Mouse (Mus musculus): ENCODE measurements around the gene Tigd4. TPM values are rescaled to one million over a fixed set of nuclear protein-coding genes. Genes with fewer than 3 reads are reported as not detected.
A peak's percentile ranks its signal among the peaks of the same experiment; 100 is the strongest.
"Not testable (repeated sequence)": the region's sequence is repeated elsewhere in the genome, so short reads cannot be mapped to it uniquely, and the experiment has no call there.

The Tigd4 gene
- polyA plus RNA-seq (2014; fragmentation: Nextera tagmentation; extraction: Ambion mirVana) = not detected in 2 replicates

DNA sequence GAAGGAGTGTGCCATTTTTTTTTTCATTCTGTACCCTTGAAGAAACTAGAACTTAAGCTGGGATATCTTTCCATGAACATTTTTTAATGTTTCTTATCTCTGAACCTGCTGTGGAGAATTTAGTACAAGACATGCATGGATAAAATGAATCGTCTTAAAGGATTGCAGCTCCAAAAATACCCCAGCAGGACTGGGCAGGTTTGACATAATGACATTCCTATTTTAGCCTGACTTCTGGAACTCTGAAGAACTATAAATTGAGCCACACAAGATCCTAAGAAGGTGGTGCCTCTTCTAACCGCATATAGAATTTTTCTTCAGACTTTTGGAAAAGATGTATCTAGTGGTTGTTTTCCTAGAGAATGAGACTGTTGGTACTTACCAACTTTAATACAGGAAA lies at the start of gene Tigd4:
Tigd4 (plus strand) TSS at position 301 of the 400 bp plus-strand sequence.
- WGBS = 92% methylated on average over 2 of the region's 2 CpGs
- ATAC-seq (ENCODE audit: low FRiP score) (no peak), DNase-seq (ENCODE audit: low spot score, missing footprints) (no peak)
- no peaks in the 10 kb centered on the region for H3K36me3 ChIP-seq (ENCODE audit: control insufficient read depth, insufficient read depth, low read length)
- no peak within 1 kb of the TSS for H3K9ac ChIP-seq (ENCODE audit: low read length)
- no peak within 1 kb of the TSS for H3K4me3 ChIP-seq (ENCODE audit: low read depth, low read length)
- no peaks in the 10 kb centered on the region for H3K27me3 ChIP-seq (ENCODE audit: control insufficient read depth, insufficient read depth, low read length)
- H3K4me1 ChIP-seq (ENCODE audit: control insufficient read depth, insufficient read depth, low read length) = peaks cover 6% of the 10 kb centered on the region; the same call in 1 of the 2 replicates
- H3K9me3 ChIP-seq (ENCODE audit: control insufficient read depth, low read length) = no peaks in the 10 kb centered on the region
- no peak within 1 kb of the TSS for H3K27ac ChIP-seq (ENCODE audit: low read depth, low read length)
- no peak within 1 kb of the TSS for H3K4me2 ChIP-seq

DNA sequence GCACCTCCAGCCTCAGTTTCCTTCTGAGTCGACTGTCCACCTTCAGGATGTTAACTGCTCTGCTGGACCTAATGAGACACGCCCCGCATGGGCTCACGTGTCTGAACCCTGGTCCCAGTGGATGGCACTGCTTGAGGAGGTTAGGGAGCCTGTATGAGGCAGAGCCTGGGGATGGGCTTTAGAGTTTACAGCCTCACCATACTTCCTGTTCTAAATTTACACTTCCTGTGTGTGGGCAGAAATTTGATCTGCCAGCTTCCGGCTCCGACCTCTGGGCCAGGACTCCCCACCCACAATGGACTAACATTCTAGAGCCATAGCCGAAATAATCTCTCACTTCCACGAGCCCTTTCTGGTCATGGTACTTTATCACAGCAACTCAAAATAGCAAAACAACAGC lies 46.2 kb upstream of the Tigd4 start:
- ATAC-seq (ENCODE audit: low FRiP score) = no peak
- no peaks in the 10 kb centered on the region for H3K4me1 ChIP-seq (ENCODE audit: control insufficient read depth, insufficient read depth, low read length)
- no peak overlapping the region for H3K9ac ChIP-seq (ENCODE audit: low read length)
- H3K27me3 ChIP-seq (ENCODE audit: control insufficient read depth, insufficient read depth, low read length) = no peaks in the 10 kb centered on the region
- H3K27ac ChIP-seq (ENCODE audit: low read depth, low read length) = no peak overlapping the region
- no peak overlapping the region for H3K4me2 ChIP-seq
- no peak for DNase-seq (ENCODE audit: low spot score, missing footprints)
- no peaks in the 10 kb centered on the region for H3K36me3 ChIP-seq (ENCODE audit: control insufficient read depth, insufficient read depth, low read length)
- WGBS = 81% methylated on average over 8 of the region's 8 CpGs
- no peak overlapping the region for H3K4me3 ChIP-seq (ENCODE audit: low read depth, low read length)
- no peaks in the 10 kb centered on the region for H3K9me3 ChIP-seq (ENCODE audit: control insufficient read depth, low read length)

DNA sequence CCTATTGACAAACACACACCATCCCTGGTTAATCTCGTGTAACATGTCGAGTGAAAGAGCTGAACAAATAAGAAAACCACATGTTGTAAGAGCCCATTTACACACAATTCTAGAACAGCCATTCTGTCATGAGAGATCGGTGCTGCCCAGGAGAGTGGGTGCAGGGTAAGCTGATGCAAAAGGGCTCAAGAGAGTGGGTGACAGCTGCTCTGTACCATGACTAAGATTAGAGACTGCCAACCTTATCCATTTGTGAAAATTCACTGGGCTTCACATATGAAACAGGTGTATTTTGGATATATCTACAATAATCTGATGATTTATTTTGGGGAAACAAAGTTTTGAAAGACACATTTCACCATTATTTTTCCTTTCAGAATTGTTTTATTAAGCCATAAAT lies 37.6 kb upstream of the Tigd4 start:
- no peaks in the 10 kb centered on the region for H3K4me1 ChIP-seq (ENCODE audit: control insufficient read depth, insufficient read depth, low read length)
- no peak overlapping the region for H3K9ac ChIP-seq (ENCODE audit: low read length)
- no peak overlapping the region for H3K4me3 ChIP-seq (ENCODE audit: low read depth, low read length)
- 87% methylated on average over 3 of the region's 3 CpGs for WGBS
- DNase-seq (ENCODE audit: low spot score, missing footprints) = no peak
- ATAC-seq (ENCODE audit: low FRiP score) = no peak
- H3K9me3 ChIP-seq (ENCODE audit: control insufficient read depth, low read length) = no peaks in the 10 kb centered on the region
- H3K4me2 ChIP-seq = no peak overlapping the region
- H3K36me3 ChIP-seq (ENCODE audit: control insufficient read depth, insufficient read depth, low read length) = no peaks in the 10 kb centered on the region
- no peaks in the 10 kb centered on the region for H3K27me3 ChIP-seq (ENCODE audit: control insufficient read depth, insufficient read depth, low read length)
- H3K27ac ChIP-seq (ENCODE audit: low read depth, low read length) = no peak overlapping the region

DNA sequence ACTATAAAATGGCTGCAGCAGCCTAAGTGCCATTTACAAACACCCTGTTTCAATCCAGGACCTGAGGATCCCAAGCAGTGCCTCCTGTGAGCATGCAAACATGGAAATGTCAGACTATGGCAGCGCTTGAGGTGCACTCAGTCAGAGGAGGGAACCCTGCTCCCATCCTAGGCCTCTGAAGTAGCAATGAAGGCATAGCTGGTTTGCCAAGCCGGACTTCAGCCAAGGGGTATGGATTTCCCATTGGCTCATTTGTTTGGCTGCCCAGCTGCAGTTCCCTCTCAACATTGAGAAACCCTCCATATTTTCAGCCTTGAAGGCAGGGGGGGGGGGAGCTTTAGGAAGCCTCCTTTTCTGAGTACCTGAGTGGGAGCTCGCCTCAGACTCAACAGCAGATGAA lies 35.1 kb upstream of the Tigd4 start:
- H3K9ac ChIP-seq (ENCODE audit: low read length) = no peak overlapping the region
- H3K27ac ChIP-seq (ENCODE audit: low read depth, low read length) = no peak overlapping the region
- H3K4me1 ChIP-seq (ENCODE audit: control insufficient read depth, insufficient read depth, low read length) = no peaks in the 10 kb centered on the region
- ATAC-seq (ENCODE audit: low FRiP score) (no peak), DNase-seq (ENCODE audit: low spot score, missing footprints) (no peak)
- WGBS = 97% methylated on average over 3 of the region's 3 CpGs
- H3K9me3 ChIP-seq (ENCODE audit: control insufficient read depth, low read length) = no peaks in the 10 kb centered on the region
- no peaks in the 10 kb centered on the region for H3K27me3 ChIP-seq (ENCODE audit: control insufficient read depth, insufficient read depth, low read length)
- no peaks in the 10 kb centered on the region for H3K36me3 ChIP-seq (ENCODE audit: control insufficient read depth, insufficient read depth, low read length)
- H3K4me3 ChIP-seq (ENCODE audit: low read depth, low read length) = no peak overlapping the region
- no peak overlapping the region for H3K4me2 ChIP-seq

GRCm38 (mm10) chr3:84562911-84563310 lies 30.5 kb upstream of the Tigd4 start:
- not testable (repeated sequence) for DNase-seq (ENCODE audit: low spot score, missing footprints); H3K36me3 ChIP-seq (ENCODE audit: control insufficient read depth, insufficient read depth, low read length); H3K4me2 ChIP-seq; H3K4me1 ChIP-seq (ENCODE audit: control insufficient read depth, insufficient read depth, low read length); H3K9me3 ChIP-seq (ENCODE audit: control insufficient read depth, low read length); H3K27ac ChIP-seq (ENCODE audit: low read depth, low read length); H3K4me3 ChIP-seq (ENCODE audit: low read depth, low read length); H3K27me3 ChIP-seq (ENCODE audit: control insufficient read depth, insufficient read depth, low read length); ATAC-seq (ENCODE audit: low FRiP score); H3K9ac ChIP-seq (ENCODE audit: low read length)
- 94% methylated on average over 2 of the region's 2 CpGs for WGBS

DNA sequence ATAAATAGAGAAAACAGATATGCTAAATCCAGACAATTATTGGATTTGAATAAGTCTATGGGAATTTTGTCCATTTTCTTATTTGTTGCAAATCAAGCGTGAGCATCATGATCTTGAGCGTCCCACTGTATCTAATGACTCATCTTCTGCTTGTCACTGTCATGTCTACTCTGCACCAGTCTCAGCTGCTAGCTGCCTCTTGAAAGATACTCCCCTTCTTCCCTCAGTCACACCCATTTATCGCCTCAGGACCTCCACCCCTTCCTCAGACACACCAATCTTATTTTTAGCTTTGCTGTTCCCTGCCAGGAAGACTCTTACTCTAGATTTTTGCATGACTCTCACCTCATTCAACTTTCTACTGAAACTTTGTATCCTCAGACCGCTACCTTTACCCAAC lies 30.0 kb upstream of the Tigd4 start:
- Histone ChIP-seq H3K4me1 (ENCODE audit: control insufficient read depth, insufficient read depth, low read length) (no peaks in the 10 kb centered on the region), H3K27ac (ENCODE audit: low read depth, low read length) (no peak overlapping the region), H3K4me3 (ENCODE audit: low read depth, low read length) (no peak overlapping the region), H3K27me3 (ENCODE audit: control insufficient read depth, insufficient read depth, low read length) (no peaks in the 10 kb centered on the region), H3K9ac (ENCODE audit: low read length) (no peak overlapping the region), H3K9me3 (ENCODE audit: control insufficient read depth, low read length) (no peaks in the 10 kb centered on the region), H3K36me3 (ENCODE audit: control insufficient read depth, insufficient read depth, low read length) (no peaks in the 10 kb centered on the region), H3K4me2 (no peak overlapping the region)
- DNase-seq (ENCODE audit: low spot score, missing footprints) = no peak
- no peak for ATAC-seq (ENCODE audit: low FRiP score)
- 91% methylated on average over 4 of the region's 4 CpGs for WGBS

DNA sequence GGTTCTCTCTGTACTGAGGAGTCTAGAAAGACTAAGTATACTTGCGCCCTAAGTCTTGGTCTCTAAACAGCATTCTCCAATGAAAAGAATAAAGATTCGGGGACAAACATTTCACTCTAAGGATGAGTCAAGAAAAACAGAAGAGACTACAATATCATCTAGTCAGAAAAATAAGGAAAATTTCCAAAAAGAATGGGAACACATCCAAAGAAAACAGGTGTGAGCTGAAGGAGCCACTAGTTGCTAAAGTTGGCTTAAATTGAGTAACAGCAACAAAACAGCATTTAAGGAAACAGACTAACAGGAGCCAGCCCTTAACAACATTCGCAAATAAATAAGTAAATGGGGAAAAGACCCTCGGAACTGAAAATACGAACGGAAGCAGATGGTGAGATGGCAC lies 24.8 kb upstream of the Tigd4 start:
- no peak overlapping the region for H3K9ac ChIP-seq (ENCODE audit: low read length)
- no peaks in the 10 kb centered on the region for H3K36me3 ChIP-seq (ENCODE audit: control insufficient read depth, insufficient read depth, low read length)
- no peaks in the 10 kb centered on the region for H3K9me3 ChIP-seq (ENCODE audit: control insufficient read depth, low read length)
- no peak overlapping the region for H3K4me2 ChIP-seq
- DNase-seq (ENCODE audit: low spot score, missing footprints) = peak; percentile 64
- H3K27ac ChIP-seq (ENCODE audit: low read depth, low read length) = no peak overlapping the region
- H3K27me3 ChIP-seq (ENCODE audit: control insufficient read depth, insufficient read depth, low read length) = no peaks in the 10 kb centered on the region
- H3K4me3 ChIP-seq (ENCODE audit: low read depth, low read length) = no peak overlapping the region
- H3K4me1 ChIP-seq (ENCODE audit: control insufficient read depth, insufficient read depth, low read length) = no peaks in the 10 kb centered on the region
- no peak for ATAC-seq (ENCODE audit: low FRiP score)
- 94% methylated on average over 6 of the region's 6 CpGs for WGBS

DNA sequence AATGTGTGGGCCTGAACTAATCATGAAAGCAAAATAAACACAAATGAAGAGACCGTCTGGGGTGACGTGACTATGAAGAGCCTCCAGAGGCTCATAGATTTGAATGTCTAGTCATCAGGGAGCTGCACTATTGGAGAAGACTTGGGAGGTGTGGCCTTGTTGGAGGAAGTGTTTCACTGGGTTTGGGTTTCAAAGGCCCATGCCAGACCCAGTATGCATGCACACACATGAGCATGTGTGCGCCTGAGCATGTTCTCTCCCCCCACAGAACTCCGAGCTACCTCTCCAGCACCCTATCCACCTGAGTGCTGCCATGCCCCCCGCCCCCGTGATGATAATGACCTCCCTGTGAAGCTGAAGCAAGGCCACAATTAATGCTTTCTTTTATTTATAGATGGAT lies 23.8 kb upstream of the Tigd4 start:
- H3K27me3 ChIP-seq (ENCODE audit: control insufficient read depth, insufficient read depth, low read length) = no peaks in the 10 kb centered on the region
- H3K9me3 ChIP-seq (ENCODE audit: control insufficient read depth, low read length) = no peaks in the 10 kb centered on the region
- no peak overlapping the region for H3K4me2 ChIP-seq
- H3K4me1 ChIP-seq (ENCODE audit: control insufficient read depth, insufficient read depth, low read length) = no peaks in the 10 kb centered on the region
- no peak for ATAC-seq (ENCODE audit: low FRiP score)
- no peak overlapping the region for H3K9ac ChIP-seq (ENCODE audit: low read length)
- no peaks in the 10 kb centered on the region for H3K36me3 ChIP-seq (ENCODE audit: control insufficient read depth, insufficient read depth, low read length)
- no peak overlapping the region for H3K4me3 ChIP-seq (ENCODE audit: low read depth, low read length)
- WGBS = 88% methylated on average over 6 of the region's 6 CpGs
- DNase-seq (ENCODE audit: low spot score, missing footprints) = peak; percentile 26
- no peak overlapping the region for H3K27ac ChIP-seq (ENCODE audit: low read depth, low read length)

DNA sequence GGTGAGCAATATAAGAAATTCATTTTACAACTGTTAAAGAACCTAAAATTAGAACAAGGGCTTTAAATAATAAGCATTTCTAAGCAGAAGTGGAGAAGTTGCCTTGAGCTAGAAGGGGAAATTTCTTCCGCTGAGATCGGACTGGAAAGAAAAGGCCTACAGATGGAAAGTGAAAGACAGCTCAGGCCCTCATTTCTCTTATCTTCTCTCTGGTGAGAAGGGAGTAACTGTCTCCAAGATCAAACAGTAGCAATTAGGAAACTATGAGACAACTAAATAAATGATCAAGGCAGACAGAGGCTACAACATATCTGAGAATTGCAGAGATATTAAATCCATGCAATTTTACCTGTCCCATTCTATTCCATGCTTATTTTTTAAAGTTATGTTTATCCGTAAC lies 22.9 kb upstream of the Tigd4 start:
- H3K27me3 ChIP-seq (ENCODE audit: control insufficient read depth, insufficient read depth, low read length) = no peaks in the 10 kb centered on the region
- ATAC-seq (ENCODE audit: low FRiP score) = no peak
- H3K4me3 ChIP-seq (ENCODE audit: low read depth, low read length) = no peak overlapping the region
- no peak for DNase-seq (ENCODE audit: low spot score, missing footprints)
- H3K9me3 ChIP-seq (ENCODE audit: control insufficient read depth, low read length) = no peaks in the 10 kb centered on the region
- WGBS = 92% methylated on average over 3 of the region's 3 CpGs
- H3K27ac ChIP-seq (ENCODE audit: low read depth, low read length) = no peak overlapping the region
- H3K36me3 ChIP-seq (ENCODE audit: control insufficient read depth, insufficient read depth, low read length) = no peaks in the 10 kb centered on the region
- H3K4me1 ChIP-seq (ENCODE audit: control insufficient read depth, insufficient read depth, low read length) = no peaks in the 10 kb centered on the region
- no peak overlapping the region for H3K9ac ChIP-seq (ENCODE audit: low read length)
- H3K4me2 ChIP-seq = no peak overlapping the region

DNA sequence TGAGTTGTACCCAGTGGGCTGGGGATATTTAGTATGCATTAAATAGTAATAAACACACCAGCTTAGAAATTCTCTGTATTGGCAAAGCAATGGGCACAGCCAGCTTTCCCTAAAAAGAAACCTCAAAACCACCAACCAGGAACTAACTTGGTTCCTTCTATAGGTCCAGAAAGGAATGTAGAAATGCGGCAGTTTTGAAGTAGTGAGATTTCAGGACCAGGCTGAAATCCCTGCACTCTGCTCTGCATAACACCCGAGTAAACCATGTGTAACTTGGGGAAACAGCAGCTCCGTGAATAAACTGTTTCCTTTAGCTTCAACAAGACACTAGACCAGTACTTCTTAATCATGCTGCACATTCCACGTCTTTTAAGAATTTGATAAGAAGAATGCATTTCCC lies 12.7 kb upstream of the Tigd4 start:
- Histone ChIP-seq H3K27ac (ENCODE audit: low read depth, low read length) (no peak overlapping the region), H3K4me3 (ENCODE audit: low read depth, low read length) (no peak overlapping the region), H3K4me2 (no peak overlapping the region), H3K9me3 (ENCODE audit: control insufficient read depth, low read length) (no peaks in the 10 kb centered on the region), H3K4me1 (ENCODE audit: control insufficient read depth, insufficient read depth, low read length) (peaks cover 14% of the 10 kb centered on the region), H3K9ac (ENCODE audit: low read length) (no peak overlapping the region), H3K36me3 (ENCODE audit: control insufficient read depth, insufficient read depth, low read length) (no peaks in the 10 kb centered on the region), H3K27me3 (ENCODE audit: control insufficient read depth, insufficient read depth, low read length) (no peaks in the 10 kb centered on the region)
- ATAC-seq (ENCODE audit: low FRiP score) (no peak), DNase-seq (ENCODE audit: low spot score, missing footprints) (peak; percentile 75)
- 69% methylated on average over 4 of the region's 4 CpGs for WGBS

Data from midbrain, embryonic 11.5 days (tissue).